In genomic region chr3:105559456-105559855, GRCm38 (mm10) we compare ENCODE assay signal across 9 mouse cellular contexts.
DNase-seq lines count a peak whose midpoint lies in the region; ATAC-seq and TF ChIP-seq lines count a peak whose summit lies in the region.
"Had no signal": no experiment of that assay in that cellular context is flagged by ENCODE, and none has a peak within 500 bp of the region (broad histone marks: within the 10 kb centered on the region; RNA-seq: fewer than 3 reads in every experiment).

No protein-coding gene starts in this region.

- no peak overlapping the region for H3K4me3 ChIP-seq in hindbrain, embryonic 10.5 days
- no peak overlapping the region for H3K4me3 ChIP-seq in hindbrain, embryonic 16.5 days (ENCODE audit: low read length)
- no peak overlapping the region for H3K4me3 ChIP-seq in forebrain, embryonic 16.5 days (replicated peaks; ENCODE audit: low read length)
- no peak overlapping the region for H3K4me3 ChIP-seq in midbrain, embryonic 13.5 days (replicated peaks)
- H3K4me3 ChIP-seq in thymus, adult 2 months (ENCODE audit: control insufficient read depth, insufficient read depth, low read length): no peak overlapping the region

- peak overlapping the region; percentile 72 for H3K27ac ChIP-seq in hindbrain, embryonic 10.5 days
- no peak overlapping the region for H3K27ac ChIP-seq in hindbrain, embryonic 16.5 days (ENCODE audit: low read depth, low read length)
- H3K27ac ChIP-seq in forebrain, embryonic 16.5 days (ENCODE audit: low read length): no peak overlapping the region
- H3K27ac ChIP-seq in midbrain, embryonic 13.5 days: peak overlapping the region; percentile 65
- no peak overlapping the region for H3K27ac ChIP-seq in thymus, adult 2 months (ENCODE audit: control insufficient read depth, insufficient read depth, low read length)

- H3K27me3 ChIP-seq in hindbrain, embryonic 10.5 days (ENCODE audit: insufficient read depth, poor library complexity, severe bottlenecking): no peaks in the 10 kb centered on the region
- no peaks in the 10 kb centered on the region for H3K27me3 ChIP-seq in hindbrain, embryonic 16.5 days (replicated peaks; ENCODE audit: control insufficient read depth, insufficient read depth, low read length)
- no peaks in the 10 kb centered on the region for H3K27me3 ChIP-seq in forebrain, embryonic 16.5 days (replicated peaks; ENCODE audit: control insufficient read depth, insufficient read depth, low read length)
- no peaks in the 10 kb centered on the region for H3K27me3 ChIP-seq in midbrain, embryonic 13.5 days
- no peaks in the 10 kb centered on the region; the same call in 1 of the 2 replicates for H3K27me3 ChIP-seq in thymus, adult 2 months (ENCODE audit: control insufficient read depth, insufficient read depth, low read length)

- TF ChIP-seq CTCF in thymus, adult 2 months (IDR thresholded peaks at IDR 0.05; ENCODE audit: borderline replicate concordance, control insufficient read depth, extremely low read depth, insufficient read depth, low read length, poor library complexity): no peak

- H3K4me1 ChIP-seq in hindbrain, embryonic 10.5 days (replicated peaks): peaks cover 13% of the 10 kb centered on the region
- H3K4me1 ChIP-seq in hindbrain, embryonic 16.5 days (ENCODE audit: control insufficient read depth, insufficient read depth, low read depth, low read length): no peaks in the 10 kb centered on the region
- H3K4me1 ChIP-seq in forebrain, embryonic 16.5 days (replicated peaks; ENCODE audit: control insufficient read depth, insufficient read depth, low read length): 0 out of 2 replicates have a peak, but pooled peaks cover 2% of the 10 kb centered on the region
- H3K4me1 ChIP-seq in midbrain, embryonic 13.5 days (replicated peaks): peaks cover 25% of the 10 kb centered on the region
- peaks cover 3% of the 10 kb centered on the region; the same call in 1 of the 2 replicates for H3K4me1 ChIP-seq in thymus, adult 2 months (replicated peaks; ENCODE audit: control insufficient read depth, insufficient read depth, low read length)

- TF ChIP-seq POLR2A in thymus, adult 2 months (IDR thresholded peaks at IDR 0.05; ENCODE audit: control insufficient read depth, extremely low read depth, insufficient read depth, low read length, poor library complexity): no peak

- H3K9ac ChIP-seq in hindbrain, embryonic 16.5 days (ENCODE audit: low read depth, low read length): no peak overlapping the region
- no peak overlapping the region for H3K9ac ChIP-seq in forebrain, embryonic 16.5 days (replicated peaks; ENCODE audit: low read depth, low read length)
- no peak overlapping the region for H3K9ac ChIP-seq in midbrain, embryonic 13.5 days (replicated peaks)

- H3K9me3 ChIP-seq in hindbrain, embryonic 10.5 days: no peaks in the 10 kb centered on the region
- H3K9me3 ChIP-seq in hindbrain, embryonic 16.5 days (ENCODE audit: control insufficient read depth, low read length): no peaks in the 10 kb centered on the region
- no peaks in the 10 kb centered on the region for H3K9me3 ChIP-seq in forebrain, embryonic 16.5 days (ENCODE audit: control insufficient read depth, low read length)
- no peaks in the 10 kb centered on the region for H3K9me3 ChIP-seq in midbrain, embryonic 13.5 days

- no peaks in the 10 kb centered on the region for H3K36me3 ChIP-seq in hindbrain, embryonic 10.5 days
- H3K36me3 ChIP-seq in hindbrain, embryonic 16.5 days (ENCODE audit: control insufficient read depth, insufficient read depth, low read length): no peaks in the 10 kb centered on the region
- H3K36me3 ChIP-seq in forebrain, embryonic 16.5 days (ENCODE audit: control insufficient read depth, insufficient read depth): no peaks in the 10 kb centered on the region
- H3K36me3 ChIP-seq in midbrain, embryonic 13.5 days: no peaks in the 10 kb centered on the region
- H3K36me3 ChIP-seq in thymus, adult 2 months (ENCODE audit: control insufficient read depth, insufficient read depth, low read length): no peaks in the 10 kb centered on the region

- 32% methylated on average over 2 of the region's 2 CpGs for WGBS in hindbrain, embryonic 10.5 days
- WGBS in hindbrain, embryonic 16.5 days: 23% methylated on average over 2 of the region's 2 CpGs
- WGBS in forebrain, embryonic 16.5 days: 37% methylated on average over 2 of the region's 2 CpGs
- 32% methylated on average over 2 of the region's 2 CpGs for WGBS in midbrain, embryonic 13.5 days
- WGBS in thymus, adult 2 months: 57% methylated on average over 2 of the region's 2 CpGs

- H3K4me2 ChIP-seq in hindbrain, embryonic 16.5 days (ENCODE audit: low read length): no peak overlapping the region
- no peak overlapping the region for H3K4me2 ChIP-seq in forebrain, embryonic 16.5 days (ENCODE audit: low read length)
- H3K4me2 ChIP-seq in midbrain, embryonic 13.5 days (replicated peaks): no peak overlapping the region

- no peak for ATAC-seq in hindbrain, embryonic 16.5 days
- peak; percentile 61 for ATAC-seq in forebrain, embryonic 16.5 days
- ATAC-seq in midbrain, embryonic 13.5 days: peak; percentile 78

- peak; percentile 21 for DNase-seq in hindbrain, embryonic 10.5 days (ENCODE audit: low spot score)
- peak; percentile 2 for DNase-seq in R1 (ENCODE audit: low read depth, low spot score)
- DNase-seq in thymus, adult 2 months: no peak
- DNase-seq in Muller cell, postnatal 12 days (ENCODE audit: inconsistent ontology term): no peak
- DNase-seq in c-Kit-positive CD71-positive TER-119-positive erythroid progenitor cells, embryonic 14.5 days (ENCODE audit: low spot score): no peak
- DNase-seq: heart, postnatal 14 days had no signal

Comparison
In these comparisons a context has a peak if more than half of its experiments do, and no peak if none do; other contexts are left out.
1. H3K27ac ChIP-seq: peak in hindbrain, embryonic 10.5 days (single experiment) and midbrain, embryonic 13.5 days (single experiment); none in hindbrain, embryonic 16.5 days (single experiment), forebrain, embryonic 16.5 days (single experiment) and thymus, adult 2 months (single experiment).
2. DNase-seq: peak in hindbrain, embryonic 10.5 days (single experiment) and R1 (single experiment); none in thymus, adult 2 months (single experiment), Muller cell, postnatal 12 days (single experiment) and c-Kit-positive CD71-positive TER-119-positive erythroid progenitor cells, embryonic 14.5 days (single experiment).